Mouse (Mus musculus) large intestine, adult 2 months (tissue): ENCODE data around the gene Rasgef1b. TPM values are rescaled to one million over a fixed set of nuclear protein-coding genes. Genes with fewer than 3 reads are reported as not detected.

Experiments
- DNase-seq: peaks from one replicate; pipeline ENCODE4 v3.0.0-alpha.2; 2012; ENCODE audit warnings: low read depth, low spot score
- WGBS: fragments of 180-500 bp; shearing (Covaris S2); methylation state at CpG from one replicate; pipeline ENCODE4 v1.1.7; 2018; 5-methylcytosine and 5-hydroxymethylcytosine counted together
- polyA plus RNA-seq: library from polyadenylated mRNA; depleted of rRNA; stranded (reverse); fragments of >200 nt; gene quantifications from 2 replicates; pipeline ENCODE4 v1.2.3, GENCODE M21; 2012

The Rasgef1b gene
- polyA plus RNA-seq, 1 experiment = 5.1 TPM

DNA sequence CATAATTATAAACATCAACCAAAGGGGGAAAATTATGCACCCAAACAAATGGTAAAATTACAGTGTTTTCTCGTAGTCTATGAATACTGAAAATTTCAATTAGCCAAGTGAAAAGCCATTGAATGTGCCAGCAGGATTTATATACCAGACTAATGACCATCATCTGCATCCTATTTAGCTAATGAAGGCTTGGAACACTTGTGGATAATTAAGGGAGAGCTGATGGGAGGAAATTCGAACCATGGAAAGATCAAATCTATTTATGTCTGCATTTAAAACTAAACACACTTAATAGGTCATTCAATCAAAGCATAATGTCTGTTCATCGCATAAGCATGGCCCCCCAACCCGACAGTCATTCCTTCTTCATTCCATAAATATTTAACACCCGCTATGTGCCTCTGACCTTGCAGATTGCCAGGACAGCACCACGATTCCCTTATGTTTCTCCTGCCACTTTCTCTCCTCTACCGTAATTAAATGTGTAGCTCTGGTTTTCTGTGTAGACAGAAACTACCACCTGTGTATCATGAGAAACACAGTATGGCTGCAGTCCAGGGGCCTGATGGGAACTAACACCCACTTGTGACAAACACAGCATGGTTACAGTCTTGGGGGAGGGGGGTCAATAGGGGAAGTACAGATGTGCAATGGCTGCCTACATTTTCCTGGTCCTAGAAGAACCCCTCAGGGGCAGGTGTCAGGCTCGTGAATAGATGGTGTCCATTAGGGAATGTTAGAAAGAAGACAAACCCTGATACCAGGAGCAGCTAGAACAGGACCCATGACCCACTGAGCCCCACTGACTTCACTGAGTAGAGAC, 164.2 kb downstream of the Rasgef1b start:
- WGBS = 68% methylated on average over 8 of the region's 8 CpGs
- no peak for DNase-seq

DNA sequence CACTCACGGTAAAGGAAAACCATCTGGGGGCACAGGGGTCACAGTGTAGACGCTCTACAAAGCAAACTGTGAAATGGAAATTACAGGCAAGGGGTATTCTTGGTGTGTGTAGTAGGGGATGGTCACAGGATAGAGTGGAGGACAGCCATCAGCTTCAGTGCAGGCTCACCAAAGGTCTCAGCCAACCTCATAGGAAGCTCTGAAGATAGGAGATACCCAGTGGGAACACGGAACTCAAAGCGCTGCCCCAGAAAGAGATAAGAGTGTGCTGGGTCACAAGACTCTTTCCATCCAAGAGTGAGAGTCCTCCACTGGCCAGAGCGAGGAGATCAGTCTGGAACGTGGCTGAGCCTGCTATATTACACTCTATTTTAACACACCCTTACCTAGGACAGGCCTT, 166.8 kb downstream of the Rasgef1b start:
- 84% methylated on average over 6 of the region's 6 CpGs for WGBS
- no peak for DNase-seq

DNA sequence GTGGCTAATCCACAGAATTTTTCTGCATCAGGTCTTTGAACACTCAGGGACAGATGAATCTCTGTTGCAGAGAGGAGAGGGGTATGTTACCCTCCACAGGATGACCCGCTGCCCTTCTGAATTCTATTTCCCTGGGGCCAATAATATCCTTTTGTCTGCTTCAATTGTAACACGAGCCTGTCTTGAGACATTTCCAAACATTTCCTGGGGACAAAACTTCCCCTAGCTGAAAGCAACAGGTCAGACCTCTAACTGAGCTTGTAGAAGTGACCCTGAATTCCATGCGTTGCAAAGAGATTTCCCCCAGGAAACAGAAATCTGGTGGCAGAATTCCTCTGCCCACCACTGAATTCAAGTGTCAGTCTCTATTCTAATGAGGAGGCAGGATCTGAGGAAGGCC, 169.1 kb downstream of the Rasgef1b start:
- no peak for DNase-seq
- 67% methylated on average over 3 of the region's 3 CpGs for WGBS

DNA sequence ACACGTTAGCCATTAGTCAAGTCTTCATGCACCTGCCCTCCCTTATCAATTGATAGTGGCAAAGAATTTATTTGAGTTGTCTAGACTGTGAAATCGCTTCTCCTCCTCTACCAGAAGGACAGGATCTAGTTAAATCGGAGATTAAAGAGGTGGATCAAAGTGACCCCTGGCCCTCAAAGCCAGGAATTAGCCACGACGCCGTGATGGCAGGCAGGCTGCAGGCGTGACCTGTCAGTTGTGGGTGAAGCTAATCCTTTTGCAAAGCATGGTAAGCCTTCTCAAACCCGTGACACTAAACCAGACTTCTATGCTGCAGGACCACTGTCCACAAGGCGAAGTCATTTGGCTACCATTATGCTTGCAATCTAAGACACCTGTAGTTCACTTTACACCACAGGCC, 170.6 kb downstream of the Rasgef1b start:
- no peak for DNase-seq
- whole genome bisulfite sequencing = 73% methylated on average over 9 of the region's 9 CpGs

DNA sequence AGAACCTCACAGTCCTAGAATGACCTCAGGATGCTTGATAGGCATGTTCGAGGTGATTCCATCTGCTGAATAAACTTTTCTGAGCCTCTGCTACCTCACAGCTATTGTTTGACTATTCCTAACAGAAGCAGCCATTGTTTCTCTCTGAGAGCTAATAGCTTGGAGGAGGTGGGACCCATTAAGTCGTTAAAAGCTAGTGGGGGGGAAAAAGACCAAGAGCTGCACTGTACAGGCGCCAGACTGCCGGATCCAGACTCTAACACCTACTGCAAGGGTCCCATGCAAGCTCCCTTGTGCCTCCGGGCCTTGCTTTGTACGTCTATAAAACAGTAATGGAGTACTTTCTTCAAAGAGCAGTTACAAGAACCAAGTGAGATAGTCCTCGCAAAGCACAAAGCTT, 176.2 kb downstream of the Rasgef1b start:
- WGBS = 45% methylated on average over 7 of the region's 7 CpGs
- no peak for DNase-seq

DNA sequence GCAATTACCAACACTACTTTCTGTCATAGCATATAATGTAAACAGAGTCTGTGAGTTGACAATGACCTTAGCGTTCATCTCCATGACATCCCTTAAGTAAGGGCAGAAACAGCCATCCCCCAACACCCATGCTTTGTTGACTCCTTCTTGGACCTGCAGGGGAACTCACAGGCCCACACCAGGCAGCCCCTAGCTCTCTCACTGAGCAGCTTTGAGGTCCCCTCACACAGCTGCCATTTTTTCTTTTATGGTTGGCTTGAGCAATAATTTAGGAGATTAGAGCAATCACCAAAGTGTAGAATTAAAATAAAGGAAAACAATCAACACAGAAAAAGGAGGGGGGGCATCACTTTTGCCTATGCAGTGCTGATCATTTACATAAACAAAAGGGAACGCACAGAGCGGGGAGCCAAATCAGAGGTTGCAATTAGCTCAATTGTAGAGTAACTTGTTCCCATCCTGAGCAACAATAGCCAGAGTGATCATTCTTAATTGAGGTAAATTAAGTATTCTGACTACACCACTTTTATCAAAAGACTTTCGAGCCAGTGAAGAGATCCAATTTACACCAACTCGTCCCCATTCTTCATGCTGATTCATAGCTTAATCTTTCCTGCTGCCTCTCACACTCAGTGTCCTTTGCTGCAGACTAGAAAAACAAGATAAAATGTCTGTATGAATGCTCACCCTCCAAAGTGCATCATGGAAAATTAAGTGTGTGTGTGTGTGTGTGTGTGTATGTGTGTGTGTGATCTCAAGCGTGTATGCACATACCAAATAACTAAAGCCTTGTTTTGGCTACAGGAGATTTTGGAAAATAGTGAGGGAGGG, 184.0 kb downstream of the Rasgef1b start:
- DNase-seq = no peak

DNA sequence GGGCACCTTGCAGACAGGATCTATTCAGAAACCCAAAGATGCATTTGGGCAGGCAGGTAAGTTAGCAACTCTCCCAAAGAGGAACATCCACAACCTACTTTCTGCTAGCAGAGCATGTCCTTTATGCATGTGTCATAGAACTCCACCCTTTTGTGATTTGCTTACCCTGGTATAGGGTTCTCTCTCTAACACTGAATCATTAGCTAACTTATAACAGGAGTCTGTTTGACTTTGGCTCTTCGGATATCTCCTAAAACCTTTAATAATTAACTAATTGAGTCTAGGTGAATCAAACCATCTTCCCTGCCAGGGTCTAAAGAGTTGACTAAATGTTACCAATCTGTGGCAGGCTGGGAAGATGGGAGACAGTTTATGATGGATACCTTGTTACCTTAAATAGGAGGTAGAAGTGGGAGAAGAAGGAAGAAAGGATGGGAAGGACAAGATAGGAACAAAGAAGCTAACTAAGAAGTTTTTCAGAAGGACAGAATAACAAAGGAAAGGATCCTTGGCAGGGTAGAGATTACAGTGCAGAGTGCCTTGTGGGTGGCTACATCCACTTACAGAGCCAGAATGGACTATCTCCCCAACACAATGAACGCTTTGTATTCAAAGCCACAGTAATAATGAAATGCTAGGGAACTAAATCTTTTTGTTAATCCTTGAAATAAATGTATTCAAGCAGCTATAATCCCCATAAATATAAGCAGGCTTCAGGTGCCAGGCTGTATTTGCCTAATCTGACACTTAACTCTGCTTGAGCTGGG, 186.7 kb downstream of the Rasgef1b start:
- 61% methylated on average over 2 of the region's 2 CpGs for WGBS
- no peak for DNase-seq

More for the DNA sequence above, 184.0 kb downstream of the Rasgef1b start:
- WGBS = 73% methylated on average over 6 of the region's 6 CpGs

DNA sequence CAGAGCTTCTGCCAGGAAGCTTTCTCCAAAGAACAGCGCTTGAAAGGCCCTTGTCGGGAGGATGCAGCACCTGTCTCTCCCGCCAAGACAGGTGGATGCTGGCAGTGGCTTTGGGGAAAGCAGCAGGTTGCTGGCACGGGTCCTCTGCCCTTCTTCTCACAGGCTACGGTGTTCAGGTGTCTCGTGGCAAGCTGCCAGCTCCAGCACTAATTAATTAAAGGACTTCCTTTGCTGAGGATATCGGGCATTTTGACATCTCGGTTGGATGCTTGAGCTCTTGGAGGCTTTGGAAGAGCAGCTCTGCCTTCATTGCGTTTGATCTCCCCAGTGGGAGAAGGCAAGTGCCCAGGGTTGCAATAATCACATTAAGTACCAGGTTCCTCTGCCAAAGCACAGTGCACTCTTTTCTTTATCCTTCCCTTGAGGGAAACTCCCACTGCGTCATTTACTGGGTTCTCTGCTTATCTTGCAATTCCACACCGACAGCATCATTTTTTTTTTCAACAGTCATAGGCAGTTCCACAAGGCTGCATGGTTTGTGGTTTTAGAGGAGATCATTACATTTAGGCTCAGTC, 187.5 kb downstream of the Rasgef1b start:
- WGBS = 40% methylated on average over 11 of the region's 11 CpGs
- no peak for DNase-seq

DNA sequence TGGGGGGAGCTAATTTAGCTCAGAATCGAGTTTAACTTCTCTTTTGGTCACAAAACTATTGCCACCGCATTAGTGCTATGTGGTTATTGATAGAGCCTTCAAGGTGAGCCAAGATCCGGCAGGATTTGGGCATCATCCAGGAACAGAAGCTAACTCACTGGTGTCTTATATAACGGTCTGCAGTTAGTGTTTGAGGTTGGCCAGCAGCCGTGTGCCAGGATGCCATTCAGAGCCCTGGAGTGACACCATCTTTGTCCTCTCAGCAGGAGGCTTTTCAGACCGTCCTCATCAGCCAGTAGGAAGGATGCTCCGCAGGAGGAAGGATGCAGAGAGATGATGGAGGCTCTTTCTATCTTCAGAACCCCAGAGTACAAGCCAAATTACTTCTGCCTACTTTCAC, 195.4 kb downstream of the Rasgef1b start:
- 68% methylated on average over 7 of the region's 7 CpGs for WGBS
- DNase-seq = no peak

DNA sequence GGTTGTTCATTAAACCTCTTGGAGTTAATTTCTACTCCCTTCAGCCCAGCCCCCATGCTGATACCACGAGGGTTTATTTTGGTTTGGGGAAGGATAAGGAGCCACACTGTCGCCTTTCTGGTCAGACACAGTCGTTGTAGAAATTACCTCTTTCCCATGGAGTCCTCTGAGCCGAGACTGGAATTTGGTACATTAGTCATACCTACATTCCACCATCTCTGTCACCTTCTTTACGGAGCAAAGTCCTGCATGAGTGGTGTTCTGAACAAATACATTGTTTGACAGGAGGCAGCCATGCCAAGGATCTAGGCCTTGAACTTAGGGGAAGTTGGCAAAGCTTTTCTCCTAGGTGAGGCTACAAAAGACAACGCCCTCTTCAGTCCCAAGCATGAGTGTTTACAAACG, 202.1 kb downstream of the Rasgef1b start:
- 30% methylated on average over 7 of the region's 7 CpGs for WGBS
- peak; percentile 90 for DNase-seq

DNA sequence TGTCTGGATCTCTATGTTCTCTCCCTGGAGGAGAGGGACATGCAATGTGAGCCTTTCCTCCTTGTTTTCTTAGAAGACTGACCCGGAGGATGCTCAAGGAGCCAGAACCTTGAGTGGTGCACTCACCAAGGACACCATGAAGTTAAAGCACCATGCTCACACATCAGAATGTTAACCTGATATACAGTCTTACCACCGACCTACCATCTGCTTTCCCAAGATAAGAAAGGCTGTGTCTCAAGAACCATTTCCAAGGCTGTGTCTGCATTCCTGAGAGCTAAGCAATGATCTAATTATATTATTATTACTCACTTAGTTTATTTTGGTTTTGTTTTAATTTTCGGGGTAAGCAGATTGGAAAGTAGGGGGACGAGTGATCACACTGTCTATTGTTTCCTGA, 203.2 kb downstream of the Rasgef1b start:
- 78% methylated on average over 4 of the region's 4 CpGs for WGBS
- DNase-seq = no peak

DNA sequence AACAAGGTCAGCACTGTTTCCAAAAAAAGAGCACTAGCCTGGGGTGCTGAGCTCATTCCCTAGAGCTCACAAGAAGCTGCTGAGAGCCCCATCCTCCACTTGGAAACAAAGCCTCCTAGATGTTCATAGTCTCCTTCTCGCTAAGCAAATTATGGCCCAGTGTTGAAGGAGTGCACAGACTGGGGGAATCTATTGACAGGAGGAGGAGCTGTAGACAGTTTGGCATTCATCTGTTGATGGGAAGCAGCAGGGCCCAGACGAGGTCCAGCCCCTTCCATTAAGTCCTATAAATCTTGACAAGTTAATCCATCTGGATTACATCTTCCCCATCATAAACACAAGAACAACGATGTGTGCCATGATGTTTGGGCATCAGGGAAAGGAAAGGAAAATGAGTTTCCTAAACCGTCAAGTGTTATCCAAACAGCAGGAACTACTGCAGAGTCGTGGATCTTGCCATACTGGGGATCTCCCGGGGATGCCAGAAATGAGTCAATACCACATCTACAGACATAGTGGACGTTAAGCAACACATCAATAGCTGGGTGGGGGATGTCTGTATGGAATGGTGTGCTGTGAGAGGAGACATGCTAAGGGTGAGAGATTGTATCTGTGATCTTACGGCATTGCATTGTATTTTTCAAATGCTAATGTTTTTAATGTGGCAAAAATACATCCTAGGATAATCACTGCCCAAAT, 206.1 kb downstream of the Rasgef1b start:
- WGBS = 60% methylated on average over 8 of the region's 8 CpGs
- no peak for DNase-seq

DNA sequence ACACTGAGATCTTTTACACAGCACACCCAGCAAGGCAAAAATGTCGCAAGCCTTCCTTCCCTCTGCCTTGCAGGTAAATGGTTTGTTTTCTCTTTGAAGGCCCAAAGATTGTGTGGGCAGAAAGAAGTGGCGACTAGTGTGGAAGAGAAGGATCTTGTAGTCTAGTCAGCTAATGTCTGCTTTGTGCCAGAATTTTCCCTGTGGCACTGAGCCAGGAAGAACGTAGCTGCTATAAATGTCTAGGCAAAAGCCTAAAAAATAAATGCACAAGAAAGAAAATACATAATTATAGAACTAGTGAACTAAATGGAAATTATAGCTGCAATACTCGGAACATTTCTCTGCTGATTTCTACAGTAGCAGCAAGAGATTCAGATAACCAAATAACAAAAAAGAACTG, 207.5 kb downstream of the Rasgef1b start:
- WGBS = 54% methylated on average over 4 of the region's 4 CpGs
- no peak for DNase-seq

DNA sequence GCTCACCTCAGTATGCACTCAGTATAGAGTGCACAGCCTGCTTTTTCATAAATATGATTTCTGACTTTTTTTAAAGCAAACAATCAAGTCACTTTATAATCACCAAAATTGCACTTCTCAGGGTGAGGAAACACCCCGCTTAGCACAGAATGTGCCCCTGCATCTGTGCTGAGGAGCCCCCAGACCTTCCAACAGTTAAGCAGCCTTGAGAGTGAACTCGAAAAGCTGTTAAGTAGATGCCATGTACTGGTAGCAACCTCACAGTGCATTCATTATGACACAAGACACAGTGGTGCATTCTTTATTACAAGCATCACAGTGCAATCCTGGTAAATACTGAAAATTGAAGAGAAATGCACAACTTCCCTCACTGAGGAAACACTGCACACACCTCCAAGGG, 209.3 kb downstream of the Rasgef1b start:
- WGBS = 90% methylated on average over 2 of the region's 2 CpGs
- DNase-seq = no peak

DNA sequence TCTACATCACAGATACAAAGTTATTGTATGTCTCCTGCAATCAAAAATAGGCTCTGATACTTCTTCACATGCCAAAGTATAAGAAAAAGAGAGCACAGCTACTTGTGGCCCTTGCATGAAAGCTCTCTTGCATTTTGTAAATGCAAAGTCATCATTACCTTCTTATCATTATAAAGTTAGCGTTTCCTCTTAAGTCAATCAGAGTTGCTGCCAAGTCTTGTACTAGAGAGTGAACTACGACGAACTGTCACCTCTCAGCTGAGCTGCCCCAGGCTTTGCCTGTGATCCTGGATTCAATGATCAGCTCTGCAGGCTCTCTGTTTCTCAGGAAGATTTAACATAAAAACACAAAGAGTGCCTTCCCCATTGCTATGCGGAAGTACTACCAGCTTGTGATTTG, 209.8 kb downstream of the Rasgef1b start:
- 49% methylated on average over 4 of the region's 4 CpGs for WGBS
- DNase-seq = no peak

DNA sequence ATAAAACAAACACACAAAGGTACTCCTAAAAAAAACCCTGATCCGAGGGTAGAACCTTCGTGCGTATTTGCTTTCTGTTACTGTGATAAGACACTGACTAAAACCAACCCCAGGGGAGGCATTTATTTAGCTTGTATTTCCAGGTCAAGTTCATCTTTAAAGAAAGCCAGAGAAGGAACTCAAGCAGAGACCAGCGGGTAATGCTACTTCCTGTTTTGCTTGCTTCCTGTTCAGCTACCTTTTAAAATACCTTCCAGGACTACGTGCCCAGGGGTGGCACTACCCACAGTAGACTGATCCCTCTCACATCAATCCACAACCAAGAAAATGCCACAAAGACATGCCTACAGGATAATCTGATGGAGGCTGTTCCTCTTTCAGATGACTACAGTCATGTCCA, 212.7 kb downstream of the Rasgef1b start:
- 79% methylated on average over 5 of the region's 5 CpGs for WGBS
- no peak for DNase-seq

DNA sequence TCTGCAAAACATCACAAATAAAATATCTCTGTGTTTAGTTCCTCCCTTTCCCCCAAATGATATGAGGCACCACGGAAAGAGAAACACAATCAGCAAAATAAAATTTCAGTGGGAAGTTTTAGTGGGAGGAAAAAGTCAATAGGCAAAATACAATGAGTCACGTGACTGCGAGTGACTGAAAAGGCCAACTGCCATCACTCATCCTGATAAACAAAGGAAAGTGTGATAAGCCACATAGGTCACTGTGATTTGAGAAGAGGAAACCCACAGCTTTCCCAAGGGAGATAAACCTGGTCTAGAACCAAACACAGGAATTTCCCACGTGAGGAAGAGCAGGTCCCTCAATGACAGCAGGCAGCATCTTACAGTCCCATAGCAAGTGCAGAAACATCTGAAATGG, 213.1 kb downstream of the Rasgef1b start:
- no peak for DNase-seq
- WGBS = 69% methylated on average over 4 of the region's 4 CpGs

DNA sequence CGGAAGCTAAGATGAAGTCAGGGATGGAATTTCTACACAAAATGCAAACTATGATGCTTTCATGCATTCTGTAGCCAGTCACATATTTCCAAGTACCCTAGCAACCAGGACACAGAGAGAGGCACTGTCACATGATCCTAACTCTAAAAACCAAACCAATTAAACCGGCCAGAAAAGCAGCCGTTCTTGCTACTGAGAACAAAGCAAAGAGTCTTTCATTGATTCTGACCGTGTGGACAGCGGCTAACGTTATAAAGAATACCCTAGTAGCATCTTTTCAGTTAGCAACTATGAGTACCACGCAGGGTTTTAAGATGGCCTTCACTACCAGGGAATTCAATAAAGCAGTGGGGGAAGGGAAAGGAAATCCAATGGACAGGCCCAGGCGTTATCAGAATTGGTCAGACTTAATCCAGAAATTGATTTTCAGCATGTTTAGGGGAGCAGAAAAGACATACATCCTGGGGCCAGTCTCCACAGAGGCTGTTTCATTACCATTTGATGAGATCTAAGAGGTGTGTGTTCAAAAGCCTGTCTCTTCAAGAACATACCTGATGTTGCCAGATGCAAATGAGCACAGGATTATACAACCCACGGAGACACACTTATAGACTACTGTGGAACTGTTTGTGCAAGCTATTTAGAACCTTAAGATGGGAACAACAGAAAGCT, 215.5 kb downstream of the Rasgef1b start:
- no peak for DNase-seq
- WGBS = 84% methylated on average over 9 of the region's 9 CpGs

DNA sequence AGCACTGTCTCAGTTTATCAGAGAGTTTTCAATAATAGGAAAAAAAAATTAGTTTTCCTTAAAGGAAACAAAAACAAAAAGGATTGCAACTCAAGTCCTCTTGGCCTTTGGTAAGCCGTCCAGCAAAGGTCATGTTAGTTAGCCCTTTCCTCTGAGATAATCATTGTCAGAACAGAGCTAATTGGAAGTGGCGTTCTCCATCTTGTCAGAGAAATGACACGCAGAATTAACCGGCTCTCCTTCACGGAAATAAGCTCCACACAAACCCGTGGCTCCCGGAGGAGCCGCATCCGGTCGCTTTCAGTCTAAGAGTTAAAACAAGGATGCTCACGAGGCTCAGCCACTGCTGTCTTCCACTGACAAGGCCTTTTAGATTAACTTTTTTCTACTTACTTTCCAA, 217.8 kb downstream of the Rasgef1b start:
- WGBS = 94% methylated on average over 11 of the region's 11 CpGs
- no peak for DNase-seq
